Mouse (Mus musculus) forebrain, embryonic 13.5 days (tissue): Measurements from ENCODE around the gene Iqch. TPM values are rescaled to one million over a fixed set of nuclear protein-coding genes. Genes with fewer than 3 reads are reported as not detected.
A peak's percentile ranks its signal among the peaks of the same experiment; 100 is the strongest.

Experiments used
- ATAC-seq: fragments of 200-750 bp; cut with Nextera tagmentation; 2 replicates; pipeline ENCODE4 v1.8.0; 2017
- H3K27ac ChIP-seq: fragments of 300-500 bp; sonication (generic); 2 replicates; pipeline ENCODE4 v1.5.1; 2015; ENCODE audit warnings: inconsistent platforms, mild to moderate bottlenecking, moderate library complexity
- H3K27me3 ChIP-seq: fragments of 300-500 bp; sonication (generic); 2 replicates; pipeline ENCODE4 v1.6.1; 2015; ENCODE audit warnings: mild to moderate bottlenecking, inconsistent platforms
- H3K36me3 ChIP-seq: fragments of 300-500 bp; sonication (generic); 2 replicates; pipeline ENCODE4 v1.6.1; 2015; ENCODE audit warnings: mild to moderate bottlenecking, inconsistent platforms; ENCODE audit not compliant: poor library complexity, severe bottlenecking
- H3K4me1 ChIP-seq: fragments of 300-500 bp; sonication (generic); 2 replicates; pipeline ENCODE4 v1.6.1; 2015; ENCODE audit warnings: inconsistent platforms
- H3K4me2 ChIP-seq: fragments of 300-500 bp; sonication (generic); 2 replicates; pipeline ENCODE4 v1.6.1; 2015; ENCODE audit warnings: inconsistent platforms, mild to moderate bottlenecking, moderate library complexity
- H3K4me3 ChIP-seq: fragments of 300-500 bp; sonication (generic); 2 replicates; pipeline ENCODE4 v1.5.1; 2015; ENCODE audit warnings: mild to moderate bottlenecking, inconsistent platforms
- H3K9ac ChIP-seq: fragments of 300-500 bp; sonication (generic); 2 replicates; pipeline ENCODE4 v1.6.1; 2015; ENCODE audit warnings: mild to moderate bottlenecking, inconsistent platforms
- H3K9me3 ChIP-seq: fragments of 300-500 bp; sonication (generic); replicated peaks from 2 replicates; pipeline ENCODE4 v1.6.1; 2016; ENCODE audit warnings: inconsistent platforms
- WGBS: fragments of 180-500 bp; shearing (Covaris S2); methylation state at CpG from one replicate; pipeline ENCODE4 v1.1.7; 2015; 5-methylcytosine and 5-hydroxymethylcytosine counted together
- polyA plus RNA-seq: library from polyadenylated mRNA; unstranded; fragments of >200 nt; fragmentation: Nextera tagmentation; extraction: Ambion mirVana; gene quantifications from 2 replicates; pipeline ENCODE4 v1.2.1, GENCODE M21; 2015

Gene Iqch
- polyA plus RNA-seq, 1 experiment from 2014 or later = 0.06 TPM

GRCm38 (mm10) chr9:63580046-63580445 lies 22.2 kb downstream of the Iqch start:
- no peak for ATAC-seq
- no peak overlapping the region for H3K27ac ChIP-seq
- no peak overlapping the region for H3K4me3 ChIP-seq
- no peak overlapping the region for H3K9ac ChIP-seq
- no peaks in the 10 kb centered on the region for H3K36me3 ChIP-seq
- H3K27me3 ChIP-seq = peaks cover 14% of the 10 kb centered on the region
- WGBS = 86% methylated on average over 2 of the region's 2 CpGs
- H3K9me3 ChIP-seq = no peaks in the 10 kb centered on the region
- no peaks in the 10 kb centered on the region for H3K4me1 ChIP-seq
- H3K4me2 ChIP-seq = no peak overlapping the region

- Histone ChIP-seq H3K4me3 (no peak overlapping the region), H3K27me3 (peaks cover 17% of the 10 kb centered on the region), H3K9me3 (no peaks in the 10 kb centered on the region), H3K4me2 (no peak overlapping the region), H3K27ac (no peak overlapping the region), H3K36me3 (no peaks in the 10 kb centered on the region), H3K9ac (no peak overlapping the region), H3K4me1 (no peaks in the 10 kb centered on the region)
- ATAC-seq = no peak
- WGBS = 69% methylated on average over 5 of the region's 5 CpGs
These were observed 22.6 kb downstream of the Iqch start for GRCm38 (mm10) chr9:63579644-63580043.

GRCm38 (mm10) chr9:63577469-63577868 lies 24.8 kb downstream of the Iqch start:
- H3K4me3 ChIP-seq = no peak overlapping the region
- H3K4me1 ChIP-seq = no peaks in the 10 kb centered on the region
- H3K27me3 ChIP-seq = peaks cover 29% of the 10 kb centered on the region
- H3K9ac ChIP-seq = no peak overlapping the region
- WGBS = 90% methylated on average over 3 of the region's 3 CpGs
- H3K27ac ChIP-seq = no peak overlapping the region
- ATAC-seq = no peak
- H3K9me3 ChIP-seq = no peaks in the 10 kb centered on the region
- no peak overlapping the region for H3K4me2 ChIP-seq
- no peaks in the 10 kb centered on the region for H3K36me3 ChIP-seq

- H3K27me3 ChIP-seq = peaks cover 25% of the 10 kb centered on the region; the same call in 1 of the 2 replicates
- no peaks in the 10 kb centered on the region for H3K9me3 ChIP-seq
- WGBS = 80% methylated on average over 7 of the region's 7 CpGs
- ATAC-seq = no peak
- no peak overlapping the region for H3K27ac ChIP-seq
- H3K4me3 ChIP-seq = no peak overlapping the region
- H3K9ac ChIP-seq = no peak overlapping the region
- H3K4me1 ChIP-seq = peaks cover 18% of the 10 kb centered on the region
- H3K36me3 ChIP-seq = no peaks in the 10 kb centered on the region
- no peak overlapping the region for H3K4me2 ChIP-seq
These were observed 29.4 kb downstream of the Iqch start for GRCm38 (mm10) chr9:63572874-63573273.

- no peak overlapping the region for H3K9ac ChIP-seq
- no peak overlapping the region for H3K4me2 ChIP-seq
- ATAC-seq = no peak
- no peak overlapping the region for H3K27ac ChIP-seq
- 47% methylated on average over 6 of the region's 6 CpGs for WGBS
- H3K36me3 ChIP-seq = no peaks in the 10 kb centered on the region
- peaks cover 20% of the 10 kb centered on the region for H3K4me1 ChIP-seq
- peaks cover 24% of the 10 kb centered on the region; the same call in 1 of the 2 replicates for H3K27me3 ChIP-seq
- no peaks in the 10 kb centered on the region for H3K9me3 ChIP-seq
- H3K4me3 ChIP-seq = no peak overlapping the region
These were observed 30.4 kb downstream of the Iqch start for GRCm38 (mm10) chr9:63571895-63572294.

GRCm38 (mm10) chr9:63568808-63569207 lies 33.5 kb downstream of the Iqch start:
- no peak for ATAC-seq
- Histone ChIP-seq H3K4me2 (peak overlapping the region; percentile 8; the same call in 1 of the 2 replicates), H3K27ac (no peak overlapping the region), H3K9ac (no peak overlapping the region), H3K4me3 (no peak overlapping the region), H3K4me1 (peaks cover 24% of the 10 kb centered on the region), H3K9me3 (no peaks in the 10 kb centered on the region), H3K36me3 (no peaks in the 10 kb centered on the region), H3K27me3 (peaks cover 40% of the 10 kb centered on the region)
- 14% methylated on average over 8 of the region's 8 CpGs for WGBS

GRCm38 (mm10) chr9:63568314-63568713 lies 34.0 kb downstream of the Iqch start:
- Histone ChIP-seq H3K4me1 (peaks cover 24% of the 10 kb centered on the region), H3K27me3 (peaks cover 40% of the 10 kb centered on the region), H3K9ac (no peak overlapping the region; the same call in 1 of the 2 replicates), H3K4me2 (no peak overlapping the region), H3K4me3 (no peak overlapping the region), H3K36me3 (no peaks in the 10 kb centered on the region), H3K9me3 (no peaks in the 10 kb centered on the region), H3K27ac (no peak overlapping the region)
- 73% methylated on average over 6 of the region's 6 CpGs for WGBS
- no peak for ATAC-seq

GRCm38 (mm10) chr9:63563436-63563835 lies 38.9 kb downstream of the Iqch start:
- H3K4me1 ChIP-seq = peaks cover 24% of the 10 kb centered on the region
- no peak overlapping the region for H3K4me2 ChIP-seq
- peaks cover 62% of the 10 kb centered on the region for H3K27me3 ChIP-seq
- no peaks in the 10 kb centered on the region for H3K36me3 ChIP-seq
- no peak for ATAC-seq
- no peak overlapping the region for H3K9ac ChIP-seq
- no peaks in the 10 kb centered on the region for H3K9me3 ChIP-seq
- H3K27ac ChIP-seq = no peak overlapping the region
- H3K4me3 ChIP-seq = no peak overlapping the region
- 77% methylated on average over 2 of the region's 2 CpGs for whole genome bisulfite sequencing

GRCm38 (mm10) chr9:63561931-63562330 lies 40.4 kb downstream of the Iqch start:
- 43% methylated on average over 8 of the region's 8 CpGs for WGBS
- Histone ChIP-seq H3K4me1 (peaks cover 16% of the 10 kb centered on the region), H3K27ac (no peak overlapping the region), H3K9ac (no peak overlapping the region), H3K27me3 (peaks cover 63% of the 10 kb centered on the region), H3K36me3 (no peaks in the 10 kb centered on the region), H3K9me3 (no peaks in the 10 kb centered on the region), H3K4me2 (no peak overlapping the region), H3K4me3 (no peak overlapping the region)
- no peak for ATAC-seq

GRCm38 (mm10) chr9:63556933-63557332 lies 45.4 kb downstream of the Iqch start:
- no peaks in the 10 kb centered on the region for H3K36me3 ChIP-seq
- H3K4me2 ChIP-seq = no peak overlapping the region
- no peak overlapping the region for H3K9ac ChIP-seq
- WGBS = 84% methylated on average over 8 of the region's 8 CpGs
- no peak overlapping the region for H3K27ac ChIP-seq
- no peak overlapping the region for H3K4me3 ChIP-seq
- H3K9me3 ChIP-seq = no peaks in the 10 kb centered on the region
- H3K4me1 ChIP-seq = peaks cover 3% of the 10 kb centered on the region
- no peak for ATAC-seq
- peaks cover 34% of the 10 kb centered on the region for H3K27me3 ChIP-seq

GRCm38 (mm10) chr9:63556316-63556715 lies 46.0 kb downstream of the Iqch start:
- no peak overlapping the region for H3K27ac ChIP-seq
- H3K9ac ChIP-seq = no peak overlapping the region
- 100% methylated on average over 1 of the region's 1 CpGs for WGBS
- H3K4me1 ChIP-seq = no peaks in the 10 kb centered on the region
- H3K4me2 ChIP-seq = no peak overlapping the region
- H3K9me3 ChIP-seq = no peaks in the 10 kb centered on the region
- no peak overlapping the region for H3K4me3 ChIP-seq
- ATAC-seq = no peak
- H3K27me3 ChIP-seq = peaks cover 28% of the 10 kb centered on the region
- no peaks in the 10 kb centered on the region for H3K36me3 ChIP-seq

GRCm38 (mm10) chr9:63555460-63555990 lies 46.8 kb downstream of the Iqch start:
- no peaks in the 10 kb centered on the region for H3K36me3 ChIP-seq
- no peak overlapping the region for H3K4me3 ChIP-seq
- H3K9ac ChIP-seq = no peak overlapping the region
- no peaks in the 10 kb centered on the region for H3K9me3 ChIP-seq
- WGBS = 70% methylated on average over 3 of the region's 3 CpGs
- ATAC-seq = no peak
- peaks cover 23% of the 10 kb centered on the region for H3K27me3 ChIP-seq
- H3K4me1 ChIP-seq = no peaks in the 10 kb centered on the region
- no peak overlapping the region for H3K27ac ChIP-seq
- no peak overlapping the region for H3K4me2 ChIP-seq

- H3K27ac ChIP-seq = no peak overlapping the region
- H3K9ac ChIP-seq = no peak overlapping the region
- no peak for ATAC-seq
- no peak overlapping the region for H3K4me2 ChIP-seq
- no peaks in the 10 kb centered on the region for H3K36me3 ChIP-seq
- no peaks in the 10 kb centered on the region for H3K9me3 ChIP-seq
- no peaks in the 10 kb centered on the region for H3K4me1 ChIP-seq
- peaks cover 26% of the 10 kb centered on the region for H3K27me3 ChIP-seq
- H3K4me3 ChIP-seq = no peak overlapping the region
- 79% methylated on average over 3 of the region's 3 CpGs for WGBS
These were observed 48.7 kb downstream of the Iqch start for GRCm38 (mm10) chr9:63553628-63554027.
